Mouse (Mus musculus): ENCODE data around the gene Sap30. TPM values are rescaled to one million over a fixed set of nuclear protein-coding genes. Genes with fewer than 3 reads are reported as not detected.
"Not testable (repeated sequence)": the region's sequence is repeated elsewhere in the genome, so short reads cannot be mapped to it uniquely, and the experiment has no call there.

Gene Sap30
- polyA plus RNA-seq, 1 experiment from 2014 or later: 25.5 TPM

GRCm38 (mm10) chr8:57457152-57457551 is 30.5 kb downstream of the Sap30 start:
- Histone ChIP-seq H3K36me3 (ENCODE audit: control insufficient read depth, insufficient read depth, low read length) (no peaks in the 10 kb centered on the region), H3K9me3 (ENCODE audit: control insufficient read depth, low read length) (no peaks in the 10 kb centered on the region), H3K4me2 (ENCODE audit: low read depth, low read length) (no peak overlapping the region), H3K27ac (ENCODE audit: low read depth, low read length) (no peak overlapping the region), H3K9ac (replicated peaks; ENCODE audit: low read depth, low read length) (no peak overlapping the region), H3K27me3 (ENCODE audit: control insufficient read depth, insufficient read depth, low read length) (no peaks in the 10 kb centered on the region), H3K4me3 (ENCODE audit: low read depth, low read length) (no peak overlapping the region), H3K4me1 (ENCODE audit: control insufficient read depth, insufficient read depth, low read length) (no peaks in the 10 kb centered on the region)
- 87% methylated on average over 6 of the region's 6 CpGs for WGBS
- ATAC-seq (ENCODE audit: low read depth): no peak

- Histone ChIP-seq H3K27me3 (ENCODE audit: control insufficient read depth, insufficient read depth, low read length) (no peaks in the 10 kb centered on the region), H3K27ac (ENCODE audit: low read depth, low read length) (no peak within 1 kb of the TSS), H3K9ac (replicated peaks; ENCODE audit: low read depth, low read length) (no peak within 1 kb of the TSS), H3K9me3 (ENCODE audit: control insufficient read depth, low read length) (no peaks in the 10 kb centered on the region), H3K4me1 (ENCODE audit: control insufficient read depth, insufficient read depth, low read length) (no peaks in the 10 kb centered on the region), H3K36me3 (ENCODE audit: control insufficient read depth, insufficient read depth, low read length) (no peaks in the 10 kb centered on the region), H3K4me3 (ENCODE audit: low read depth, low read length) (no peak within 1 kb of the TSS), H3K4me2 (ENCODE audit: low read depth, low read length) (no peak within 1 kb of the TSS)
- no peak; the same call in 1 of the 2 replicates for ATAC-seq (ENCODE audit: low read depth)
- 78% methylated on average over 3 of the region's 3 CpGs for WGBS
Observed at GRCm38 (mm10) chr8:57455765-57456164, 31.9 kb downstream of the Sap30 start, which contains the start of gene Scrg1. Gene Scrg1 (plus strand): TSS chr8:57455923.

GRCm38 (mm10) chr8:57453361-57453760 is 34.3 kb downstream of the Sap30 start:
- WGBS: 92% methylated on average over 2 of the region's 2 CpGs
- H3K9me3 ChIP-seq (ENCODE audit: control insufficient read depth, low read length): no peaks in the 10 kb centered on the region
- no peak overlapping the region for H3K9ac ChIP-seq (replicated peaks; ENCODE audit: low read depth, low read length)
- no peaks in the 10 kb centered on the region for H3K27me3 ChIP-seq (ENCODE audit: control insufficient read depth, insufficient read depth, low read length)
- no peak for ATAC-seq (ENCODE audit: low read depth)
- no peak overlapping the region for H3K27ac ChIP-seq (ENCODE audit: low read depth, low read length)
- H3K4me3 ChIP-seq (ENCODE audit: low read depth, low read length): no peak overlapping the region
- H3K4me2 ChIP-seq (ENCODE audit: low read depth, low read length): no peak overlapping the region
- no peaks in the 10 kb centered on the region for H3K36me3 ChIP-seq (ENCODE audit: control insufficient read depth, insufficient read depth, low read length)
- H3K4me1 ChIP-seq (ENCODE audit: control insufficient read depth, insufficient read depth, low read length): no peaks in the 10 kb centered on the region

- Histone ChIP-seq H3K27me3 (ENCODE audit: control insufficient read depth, insufficient read depth, low read length) (no peaks in the 10 kb centered on the region), H3K9me3 (ENCODE audit: control insufficient read depth, low read length) (no peaks in the 10 kb centered on the region), H3K4me2 (ENCODE audit: low read depth, low read length) (no peak overlapping the region), H3K4me3 (ENCODE audit: low read depth, low read length) (no peak overlapping the region), H3K9ac (replicated peaks; ENCODE audit: low read depth, low read length) (no peak overlapping the region), H3K36me3 (ENCODE audit: control insufficient read depth, insufficient read depth, low read length) (no peaks in the 10 kb centered on the region), H3K27ac (ENCODE audit: low read depth, low read length) (no peak overlapping the region), H3K4me1 (ENCODE audit: control insufficient read depth, insufficient read depth, low read length) (no peaks in the 10 kb centered on the region)
- ATAC-seq (ENCODE audit: low read depth): no peak
- WGBS: 96% methylated on average over 4 of the region's 4 CpGs
Observed at GRCm38 (mm10) chr8:57451896-57452295, 35.8 kb downstream of the Sap30 start.

DNA sequence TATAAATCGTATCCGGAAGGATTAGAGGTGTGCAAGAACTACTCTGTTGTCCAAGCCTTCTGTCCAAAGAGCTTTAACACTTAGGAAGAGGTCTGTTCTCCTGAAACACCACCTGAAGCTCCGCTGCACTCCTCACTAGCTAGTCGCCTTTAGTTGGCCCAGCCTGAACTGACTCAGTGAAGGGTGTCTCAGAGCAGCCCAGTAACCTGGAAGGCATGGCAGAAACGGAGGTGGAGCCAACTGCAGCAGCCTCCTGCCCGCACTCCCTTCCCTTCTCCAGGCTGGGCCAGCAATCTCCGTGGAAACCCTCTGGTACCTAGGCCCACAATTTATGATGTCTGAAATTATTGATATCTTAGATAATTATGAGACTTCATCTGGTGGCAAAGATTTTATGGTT is 36.9 kb downstream of the Sap30 start:
- Histone ChIP-seq H3K27me3 (ENCODE audit: control insufficient read depth, insufficient read depth, low read length) (no peaks in the 10 kb centered on the region), H3K4me2 (ENCODE audit: low read depth, low read length) (no peak overlapping the region), H3K4me3 (ENCODE audit: low read depth, low read length) (no peak overlapping the region), H3K4me1 (ENCODE audit: control insufficient read depth, insufficient read depth, low read length) (no peaks in the 10 kb centered on the region), H3K27ac (ENCODE audit: low read depth, low read length) (no peak overlapping the region), H3K9me3 (ENCODE audit: control insufficient read depth, low read length) (no peaks in the 10 kb centered on the region), H3K9ac (replicated peaks; ENCODE audit: low read depth, low read length) (no peak overlapping the region), H3K36me3 (ENCODE audit: control insufficient read depth, insufficient read depth, low read length) (no peaks in the 10 kb centered on the region)
- ATAC-seq (ENCODE audit: low read depth): no peak
- WGBS: 77% methylated on average over 7 of the region's 7 CpGs

GRCm38 (mm10) chr8:57445901-57446300 is 41.8 kb downstream of the Sap30 start:
- not testable (repeated sequence) for H3K4me1 ChIP-seq (ENCODE audit: control insufficient read depth, insufficient read depth, low read length); H3K27ac ChIP-seq (ENCODE audit: low read depth, low read length); H3K9me3 ChIP-seq (ENCODE audit: control insufficient read depth, low read length); H3K4me3 ChIP-seq (ENCODE audit: low read depth, low read length); ATAC-seq (ENCODE audit: low read depth); H3K27me3 ChIP-seq (ENCODE audit: control insufficient read depth, insufficient read depth, low read length); H3K9ac ChIP-seq (replicated peaks; ENCODE audit: low read depth, low read length); H3K4me2 ChIP-seq (ENCODE audit: low read depth, low read length); H3K36me3 ChIP-seq (ENCODE audit: control insufficient read depth, insufficient read depth, low read length)
- WGBS: 93% methylated on average over 4 of the region's 5 CpGs

DNA sequence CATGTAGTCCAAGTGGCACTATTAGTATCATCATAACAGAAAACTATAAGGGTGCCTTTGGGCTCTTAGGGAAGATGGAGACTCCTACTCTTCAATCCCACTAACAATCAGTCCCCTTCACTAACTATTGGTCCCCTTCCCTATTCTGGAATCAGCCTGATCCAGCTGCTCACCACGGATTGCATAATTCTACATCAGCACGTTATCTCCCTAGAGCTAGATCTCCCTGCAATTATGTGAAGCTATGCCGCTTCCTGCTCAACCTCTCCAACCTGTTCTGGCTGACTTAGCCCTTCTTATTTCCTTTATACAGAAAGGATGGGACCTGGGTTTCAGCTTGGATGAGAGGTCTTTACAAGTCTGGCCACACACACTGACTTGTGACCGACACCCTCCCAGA is 44.4 kb downstream of the Sap30 start:
- Histone ChIP-seq H3K4me3 (ENCODE audit: low read depth, low read length) (no peak overlapping the region), H3K27ac (ENCODE audit: low read depth, low read length) (no peak overlapping the region), H3K4me2 (ENCODE audit: low read depth, low read length) (no peak overlapping the region), H3K9me3 (ENCODE audit: control insufficient read depth, low read length) (no peaks in the 10 kb centered on the region), H3K36me3 (ENCODE audit: control insufficient read depth, insufficient read depth, low read length) (no peaks in the 10 kb centered on the region), H3K27me3 (ENCODE audit: control insufficient read depth, insufficient read depth, low read length) (no peaks in the 10 kb centered on the region), H3K4me1 (ENCODE audit: control insufficient read depth, insufficient read depth, low read length) (no peaks in the 10 kb centered on the region), H3K9ac (replicated peaks; ENCODE audit: low read depth, low read length) (no peak overlapping the region)
- no peak for ATAC-seq (ENCODE audit: low read depth)
- WGBS: 83% methylated on average over 4 of the region's 4 CpGs

- Histone ChIP-seq H3K9me3 (ENCODE audit: control insufficient read depth, low read length) (no peaks in the 10 kb centered on the region), H3K4me2 (ENCODE audit: low read depth, low read length) (no peak overlapping the region), H3K4me1 (ENCODE audit: control insufficient read depth, insufficient read depth, low read length) (no peaks in the 10 kb centered on the region), H3K4me3 (ENCODE audit: low read depth, low read length) (no peak overlapping the region), H3K27ac (ENCODE audit: low read depth, low read length) (no peak overlapping the region), H3K9ac (replicated peaks; ENCODE audit: low read depth, low read length) (no peak overlapping the region), H3K36me3 (ENCODE audit: control insufficient read depth, insufficient read depth, low read length) (no peaks in the 10 kb centered on the region), H3K27me3 (ENCODE audit: control insufficient read depth, insufficient read depth, low read length) (no peaks in the 10 kb centered on the region)
- ATAC-seq (ENCODE audit: low read depth): no peak
- WGBS: 79% methylated on average over 5 of the region's 5 CpGs
Observed at GRCm38 (mm10) chr8:57441556-57441955, 46.1 kb downstream of the Sap30 start.

- no peak for ATAC-seq (ENCODE audit: low read depth)
- Histone ChIP-seq H3K9ac (replicated peaks; ENCODE audit: low read depth, low read length) (no peak overlapping the region), H3K4me2 (ENCODE audit: low read depth, low read length) (no peak overlapping the region), H3K4me1 (ENCODE audit: control insufficient read depth, insufficient read depth, low read length) (no peaks in the 10 kb centered on the region), H3K27ac (ENCODE audit: low read depth, low read length) (no peak overlapping the region), H3K27me3 (ENCODE audit: control insufficient read depth, insufficient read depth, low read length) (no peaks in the 10 kb centered on the region), H3K9me3 (ENCODE audit: control insufficient read depth, low read length) (no peaks in the 10 kb centered on the region), H3K4me3 (ENCODE audit: low read depth, low read length) (no peak overlapping the region), H3K36me3 (ENCODE audit: control insufficient read depth, insufficient read depth, low read length) (no peaks in the 10 kb centered on the region)
- WGBS: 81% methylated on average over 4 of the region's 4 CpGs
Observed at GRCm38 (mm10) chr8:57441131-57441530, 46.5 kb downstream of the Sap30 start.

DNA sequence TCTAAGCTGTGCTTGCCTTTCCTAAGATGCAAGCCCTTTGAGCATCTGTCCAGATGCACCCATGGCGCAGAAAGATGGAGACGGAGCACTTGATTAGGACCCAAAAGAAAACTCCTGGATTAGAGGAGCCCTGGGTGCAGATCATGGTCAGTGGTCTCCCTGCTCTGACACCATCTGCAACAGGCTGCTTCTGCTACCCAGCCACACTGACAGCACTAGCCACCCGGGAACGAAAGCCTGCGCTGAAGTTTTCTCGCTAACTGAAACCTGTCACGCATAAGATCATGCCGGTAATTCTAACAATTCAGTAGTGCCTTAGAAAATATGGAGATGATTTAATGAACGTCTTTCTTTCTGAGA is 51.2 kb downstream of the Sap30 start:
- no peaks in the 10 kb centered on the region for H3K9me3 ChIP-seq (ENCODE audit: control insufficient read depth, low read length)
- no peak overlapping the region for H3K27ac ChIP-seq (ENCODE audit: low read depth, low read length)
- H3K36me3 ChIP-seq (ENCODE audit: control insufficient read depth, insufficient read depth, low read length): no peaks in the 10 kb centered on the region
- no peak overlapping the region for H3K9ac ChIP-seq (replicated peaks; ENCODE audit: low read depth, low read length)
- no peaks in the 10 kb centered on the region for H3K27me3 ChIP-seq (ENCODE audit: control insufficient read depth, insufficient read depth, low read length)
- 81% methylated on average over 9 of the region's 9 CpGs for WGBS
- no peak overlapping the region for H3K4me2 ChIP-seq (ENCODE audit: low read depth, low read length)
- H3K4me3 ChIP-seq (ENCODE audit: low read depth, low read length): no peak overlapping the region
- no peaks in the 10 kb centered on the region for H3K4me1 ChIP-seq (ENCODE audit: control insufficient read depth, insufficient read depth, low read length)
- peak; percentile 34; the same call in 1 of the 2 replicates for ATAC-seq (ENCODE audit: low read depth)
